Mouse (Mus musculus) embryonic facial prominence, embryonic 14.5 days (tissue): ENCODE results near the gene Drd1. TPM values are rescaled to one million over a fixed set of nuclear protein-coding genes. Genes with fewer than 3 reads are reported as not detected.

ENCODE experiments used
- ATAC-seq: fragments of 200-750 bp; cut with Nextera tagmentation; 2 replicates; pipeline ENCODE4 v1.8.0; 2017; ENCODE audit warnings: low read depth, moderate number of reproducible peaks, moderate TSS enrichment
- DNase-seq: peaks from one replicate; pipeline ENCODE4 v3.0.0-alpha.2; 2015; ENCODE audit warnings: low spot score
- H3K27ac ChIP-seq: fragments of 300-500 bp; sonication (generic); replicated peaks from 2 replicates; pipeline ENCODE4 v1.5.1; 2014; ENCODE audit warnings: low read depth, mild to moderate bottlenecking, low read length, moderate library complexity
- H3K27me3 ChIP-seq: fragments of 300-500 bp; sonication (generic); replicated peaks from 2 replicates; pipeline ENCODE4 v1.6.1; 2014; ENCODE audit warnings: low read length; ENCODE audit not compliant: control insufficient read depth, insufficient read depth
- H3K36me3 ChIP-seq: fragments of 300-500 bp; sonication (generic); 2 replicates; pipeline ENCODE4 v1.6.1; 2014; ENCODE audit warnings: low read length, mixed read lengths; ENCODE audit not compliant: control insufficient read depth, insufficient read depth
- H3K4me1 ChIP-seq: fragments of 300-500 bp; sonication (generic); 2 replicates; pipeline ENCODE4 v1.6.1; 2014; ENCODE audit warnings: antibody characterized with exemption, low read length; ENCODE audit not compliant: control insufficient read depth, insufficient read depth
- H3K4me2 ChIP-seq: fragments of 300-500 bp; sonication (generic); 2 replicates; pipeline ENCODE4 v1.6.1; 2014; ENCODE audit warnings: low read depth, mild to moderate bottlenecking, low read length, moderate library complexity, mixed read lengths
- H3K4me3 ChIP-seq: fragments of 300-500 bp; sonication (generic); 2 replicates; pipeline ENCODE4 v1.5.1; 2014; ENCODE audit warnings: low read depth, mild to moderate bottlenecking, low read length
- H3K9ac ChIP-seq: fragments of 300-500 bp; sonication (generic); 2 replicates; pipeline ENCODE4 v1.6.1; 2014; ENCODE audit warnings: low read depth, mild to moderate bottlenecking, low read length, moderate library complexity, mixed read lengths
- H3K9me3 ChIP-seq: fragments of 300-500 bp; sonication (generic); 2 replicates; pipeline ENCODE4 v1.6.1; 2016; ENCODE audit warnings: low read length; ENCODE audit not compliant: control insufficient read depth
- WGBS: fragments of 180-500 bp; shearing (Covaris S2); extraction: QIAGEN DNeasy Blood & Tissue Kit; methylation state at CpG from one replicate; pipeline ENCODE4 v1.1.7; 2014; 5-methylcytosine and 5-hydroxymethylcytosine counted together
- polyA plus RNA-seq: library from polyadenylated mRNA; unstranded; fragments of >200 nt; fragmentation: Nextera tagmentation; extraction: Ambion mirVana; gene quantifications from 2 replicates; pipeline ENCODE4 v1.2.1, GENCODE M21; 2014

Drd1 gene
- polyA plus RNA-seq, 1 experiment from 2014 or later, result 0.24 TPM

GRCm38 (mm10) chr13:54094349-54094748 is 38.8 kb upstream of the Drd1 start:
- Histone ChIP-seq H3K4me2 (no peak overlapping the region), H3K27ac (no peak overlapping the region), H3K9ac (no peak overlapping the region), H3K4me1 (no peaks in the 10 kb centered on the region), H3K4me3 (no peak overlapping the region), H3K9me3 (no peaks in the 10 kb centered on the region), H3K27me3 (no peaks in the 10 kb centered on the region), H3K36me3 (peaks cover 62% of the 10 kb centered on the region)
- ATAC-seq, result no peak
- no peak for DNase-seq
- 93% methylated on average over 4 of the region's 4 CpGs for WGBS

GRCm38 (mm10) chr13:54091719-54092118 is 36.2 kb upstream of the Drd1 start:
- peaks cover 85% of the 10 kb centered on the region for H3K36me3 ChIP-seq
- H3K4me1 ChIP-seq, result no peaks in the 10 kb centered on the region
- no peaks in the 10 kb centered on the region for H3K9me3 ChIP-seq
- DNase-seq, result no peak
- H3K27me3 ChIP-seq, result no peaks in the 10 kb centered on the region
- ATAC-seq, result no peak
- no peak overlapping the region for H3K9ac ChIP-seq
- no peak overlapping the region for H3K4me2 ChIP-seq
- no peak overlapping the region for H3K27ac ChIP-seq
- 88% methylated on average over 6 of the region's 6 CpGs for WGBS
- H3K4me3 ChIP-seq, result no peak overlapping the region

GRCm38 (mm10) chr13:54085266-54085665 is 29.8 kb upstream of the Drd1 start:
- 90% methylated on average over 18 of the region's 18 CpGs for WGBS
- Histone ChIP-seq H3K36me3 (peaks cover 46% of the 10 kb centered on the region), H3K27ac (no peak overlapping the region), H3K4me2 (no peak overlapping the region), H3K4me3 (no peak overlapping the region), H3K27me3 (no peaks in the 10 kb centered on the region), H3K4me1 (no peaks in the 10 kb centered on the region), H3K9me3 (no peaks in the 10 kb centered on the region), H3K9ac (no peak overlapping the region)
- DNase-seq (no peak), ATAC-seq (no peak)

GRCm38 (mm10) chr13:54084826-54085225 is 29.3 kb upstream of the Drd1 start:
- Histone ChIP-seq H3K4me2 (no peak overlapping the region), H3K4me1 (0 out of 2 replicates have a peak, but pooled peaks cover 3% of the 10 kb centered on the region), H3K4me3 (no peak overlapping the region), H3K27me3 (no peaks in the 10 kb centered on the region), H3K27ac (no peak overlapping the region), H3K36me3 (peaks cover 44% of the 10 kb centered on the region), H3K9me3 (no peaks in the 10 kb centered on the region), H3K9ac (no peak overlapping the region)
- DNase-seq, result no peak
- no peak for ATAC-seq
- WGBS, result 71% methylated on average over 5 of the region's 5 CpGs

- H3K9ac ChIP-seq, result no peak overlapping the region
- 0 out of 2 replicates have a peak, but pooled peaks cover 3% of the 10 kb centered on the region for H3K4me1 ChIP-seq
- H3K4me3 ChIP-seq, result no peak overlapping the region
- H3K27ac ChIP-seq, result no peak overlapping the region
- no peak overlapping the region for H3K4me2 ChIP-seq
- no peak for DNase-seq
- H3K36me3 ChIP-seq, result peaks cover 38% of the 10 kb centered on the region
- 53% methylated on average over 4 of the region's 4 CpGs for WGBS
- H3K9me3 ChIP-seq, result no peaks in the 10 kb centered on the region
- no peak for ATAC-seq
- H3K27me3 ChIP-seq, result no peaks in the 10 kb centered on the region
These were observed 28.7 kb upstream of the Drd1 start for GRCm38 (mm10) chr13:54084178-54084577.

- Histone ChIP-seq H3K27ac (no peak overlapping the region), H3K9ac (no peak overlapping the region), H3K27me3 (no peaks in the 10 kb centered on the region), H3K9me3 (no peaks in the 10 kb centered on the region), H3K36me3 (peaks cover 25% of the 10 kb centered on the region), H3K4me3 (no peak overlapping the region), H3K4me1 (0 out of 2 replicates have a peak, but pooled peaks cover 3% of the 10 kb centered on the region), H3K4me2 (no peak overlapping the region)
- DNase-seq (no peak), ATAC-seq (no peak)
- 69% methylated on average over 5 of the region's 5 CpGs for WGBS
These were observed 27.4 kb upstream of the Drd1 start for GRCm38 (mm10) chr13:54082946-54083345.

- no peaks in the 10 kb centered on the region for H3K9me3 ChIP-seq
- no peak for ATAC-seq
- H3K9ac ChIP-seq, result no peak overlapping the region
- H3K4me3 ChIP-seq, result no peak overlapping the region
- no peak for DNase-seq
- H3K27me3 ChIP-seq, result no peaks in the 10 kb centered on the region
- no peak overlapping the region for H3K27ac ChIP-seq
- H3K4me2 ChIP-seq, result no peak overlapping the region
- peaks cover 7% of the 10 kb centered on the region; the same call in 1 of the 2 replicates for H3K36me3 ChIP-seq
- 88% methylated on average over 1 of the region's 1 CpGs for WGBS
- 0 out of 2 replicates have a peak, but pooled peaks cover 3% of the 10 kb centered on the region for H3K4me1 ChIP-seq
These were observed 25.3 kb upstream of the Drd1 start for GRCm38 (mm10) chr13:54080785-54081184.

GRCm38 (mm10) chr13:54079782-54080759 is 24.6 kb upstream of the Drd1 start:
- no peaks in the 10 kb centered on the region for H3K9me3 ChIP-seq
- no peak overlapping the region for H3K9ac ChIP-seq
- H3K4me1 ChIP-seq, result 0 out of 2 replicates have a peak, but pooled peaks cover 3% of the 10 kb centered on the region
- H3K4me3 ChIP-seq, result no peak overlapping the region
- H3K4me2 ChIP-seq, result no peak overlapping the region
- WGBS, result 64% methylated on average over 12 of the region's 12 CpGs
- H3K27ac ChIP-seq, result no peak overlapping the region
- 0 out of 2 replicates have a peak, but pooled peaks cover 6% of the 10 kb centered on the region for H3K36me3 ChIP-seq
- H3K27me3 ChIP-seq, result no peaks in the 10 kb centered on the region
- DNase-seq (no peak), ATAC-seq (no peak)
